Mouse (Mus musculus) neutrophil, adult 59 days (primary cell): ENCODE data around the gene Eml6. TPM values are rescaled to one million over a fixed set of nuclear protein-coding genes. Genes with fewer than 3 reads are reported as not detected.

ENCODE experiments used
- total RNA-seq, 2 experiments: library from RNA; stranded (reverse); gene quantifications; 1 replicate in 1 of 2; 2 replicates in 1 of 2; pipeline ENCODE4 v1.2.4; 2023

The Eml6 gene
- 1 to 10 TPM; 1.9 to 3.4 TPM for total RNA-seq

DNA sequence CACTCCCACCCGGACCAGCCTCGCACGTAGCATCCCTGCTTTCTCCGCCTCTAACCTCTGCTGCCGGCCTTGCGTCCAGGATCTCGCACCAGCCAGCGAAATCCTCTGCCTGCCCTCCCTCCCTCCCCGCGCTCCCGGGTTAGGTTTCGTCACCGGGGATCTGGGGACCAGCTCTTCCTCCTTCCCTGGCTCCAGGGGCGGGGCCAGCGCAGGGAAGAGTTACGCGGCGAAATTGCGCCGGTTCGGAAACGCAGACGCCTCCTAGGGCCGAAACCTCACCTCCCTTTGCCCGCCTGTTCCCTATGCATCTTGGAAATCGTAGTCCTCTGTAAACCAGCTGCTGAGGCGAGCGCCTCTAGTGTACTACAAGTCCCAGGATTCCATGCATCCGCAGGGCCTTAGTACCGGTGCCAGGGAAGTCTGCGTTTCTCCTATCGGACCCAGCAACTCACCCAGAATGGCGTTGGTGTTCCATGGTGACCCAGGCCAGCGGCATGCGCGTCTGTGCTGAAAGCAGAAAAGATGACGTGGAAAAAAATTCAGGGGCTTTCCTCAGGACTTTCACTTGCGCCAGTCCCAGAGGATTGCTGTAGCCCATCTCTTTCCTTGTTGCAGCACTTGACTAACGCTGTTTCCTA, at the start of gene Eml6:
Gene Eml6, minus strand, starts transcription at position 199 of the 638 bp plus-strand sequence.

DNA sequence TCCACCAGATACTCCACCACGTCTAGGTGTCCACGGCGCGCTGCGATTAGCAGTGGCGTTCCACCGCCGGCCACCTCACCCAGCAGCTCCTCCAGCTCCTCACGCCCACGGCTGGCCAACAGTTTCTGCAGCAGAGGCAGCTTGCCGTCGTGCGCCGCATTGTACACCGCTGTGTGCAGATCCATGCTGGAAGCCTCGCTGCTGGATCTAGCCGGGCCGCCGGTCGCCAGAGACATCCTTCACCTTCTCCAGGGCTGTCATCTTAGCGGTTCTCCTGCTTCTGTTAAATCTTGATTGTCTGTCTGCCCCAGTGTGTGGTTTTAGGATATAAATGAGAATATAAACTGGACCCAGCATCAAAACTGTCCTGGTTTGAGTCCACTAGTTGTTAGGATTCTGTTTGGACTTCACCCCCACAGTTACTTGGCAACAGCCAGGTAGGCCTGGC, 200.5 kb downstream of the Eml6 start, which contains the start of gene 4931440F15Rik:
Gene 4931440F15Rik, minus strand, starts transcription at position 398 of the 448 bp plus-strand sequence.

Other genes with a start within 250 kb of the Eml6 start
- under 1 TPM; 0.24 to 0.33 TPM for gene 4931440F15Rik, start 200.4 kb downstream of the Eml6 start, total RNA-seq
- 100 to 1,000 TPM in 1 of 2 experiments, 10 to 100 TPM in 1; 95.9 to 104 TPM for gene Sptbn1, start 242.1 kb upstream of the Eml6 start, total RNA-seq